Mouse (Mus musculus) erythroid progenitor cell, adult 5-6 weeks (primary cell): Measurements from ENCODE around the gene Oit3. TPM values are rescaled to one million over a fixed set of nuclear protein-coding genes. Genes with fewer than 3 reads are reported as not detected.

Source experiments
- ATAC-seq: replicated peaks from 2 replicates; pipeline ENCODE4 v1.8.0; 2016; ENCODE audit warnings: moderate number of reproducible peaks, mild to moderate bottlenecking, moderate TSS enrichment, inconsistent platforms; ENCODE audit not compliant: poor library complexity, low FRiP score, severe bottlenecking
- total RNA-seq, 2 experiments: library from RNA; stranded (forward) in 1 of 2; stranded (reverse) in 1 of 2; fragments of 150-400 nt in 1 of 2; fragments of 186-747, 209-891 nt in 1 of 2; gene quantifications; 2 replicates each; pipeline versions ENCODE4 v1.2.3 to v1.2.4; 2015 to 2017; ENCODE audit warnings: low replicate concordance in 2 of 2

Gene Oit3
- total RNA-seq, 2 experiments from 2014 or later = not detected

- ATAC-seq = no peak
Observed at GRCm38 (mm10) chr10:59377906-59378305, 63.7 kb downstream of the Oit3 start.

Other genes starting within 250 kb of the Oit3 start
- gene Sept10, start 219.9 kb downstream of the Oit3 start, total RNA-seq (2015; ENCODE audit: low replicate concordance) = not detected in 2 replicates
- gene Sept10, start 219.9 kb downstream of the Oit3 start, total RNA-seq (2017; ENCODE audit: low replicate concordance) = 2.4 TPM in 1 of 2 replicates, not detected in the other
- gene Sowahc, start 219.8 kb downstream of the Oit3 start, total RNA-seq (2015; ENCODE audit: low replicate concordance) = 2.5 and 3.4 TPM in 2 replicates
- 2.1 and 3.6 TPM in 2 replicates for gene Sowahc, start 219.8 kb downstream of the Oit3 start, total RNA-seq (2017; ENCODE audit: low replicate concordance)
- 2.5 and 6.5 TPM in 2 replicates for gene P4ha1, start 118.5 kb downstream of the Oit3 start, total RNA-seq (2015; ENCODE audit: low replicate concordance)
- 8.9 and 12.9 TPM in 2 replicates for gene P4ha1, start 118.5 kb downstream of the Oit3 start, total RNA-seq (2017; ENCODE audit: low replicate concordance)
- gene Gm10273, start 46.1 kb downstream of the Oit3 start, total RNA-seq (2015; ENCODE audit: low replicate concordance) = 15.1 and 18.9 TPM in 2 replicates
- 17.1 TPM in 1 of 2 replicates, not detected in the other for gene Gm10273, start 46.1 kb downstream of the Oit3 start, total RNA-seq (2017; ENCODE audit: low replicate concordance)
- not detected in 2 replicates for gene Pla2g12b, start 38.1 kb downstream of the Oit3 start, total RNA-seq (2015; ENCODE audit: low replicate concordance)
- gene Pla2g12b, start 38.1 kb downstream of the Oit3 start, total RNA-seq (2017; ENCODE audit: low replicate concordance) = not detected in 2 replicates
- not detected in 2 replicates for gene Gm10322, start 174.3 kb upstream of the Oit3 start, total RNA-seq (2015; ENCODE audit: low replicate concordance)
- not detected in 2 replicates for gene Gm10322, start 174.3 kb upstream of the Oit3 start, total RNA-seq (2017; ENCODE audit: low replicate concordance)
- 14.7 and 17.3 TPM in 2 replicates for gene Mcu, start 174.9 kb upstream of the Oit3 start, total RNA-seq (2015; ENCODE audit: low replicate concordance)
- 14.8 and 16.8 TPM in 2 replicates for gene Mcu, start 174.9 kb upstream of the Oit3 start, total RNA-seq (2017; ENCODE audit: low replicate concordance)